Mouse (Mus musculus) olfactory bulb, adult 2 months (tissue): ENCODE measurements around the gene Clstn1.

Source experiments
- CTCF ChIP-seq: fragments of 200-500 bp; IDR thresholded peaks from 2 replicates; pipeline ENCODE4 v1.5.1; 2012; ENCODE audit warnings: low read depth, mild to moderate bottlenecking, low read length, moderate library complexity; ENCODE audit not compliant: insufficient read depth
- POLR2A ChIP-seq: fragments of 200-500 bp; IDR thresholded peaks from 2 replicates; pipeline ENCODE4 v1.6.1; 2012; ENCODE audit warnings: mild to moderate bottlenecking, low read depth, low read length, moderate library complexity; ENCODE audit not compliant: insufficient read depth

- TF ChIP-seq CTCF (no peak), POLR2A (no peak)
Observed at GRCm38 (mm10) chr4:149645761-149646160, 59.5 kb downstream of the Clstn1 start.
